9 mouse cellular contexts compared by ENCODE assay signal in the genomic region with DNA sequence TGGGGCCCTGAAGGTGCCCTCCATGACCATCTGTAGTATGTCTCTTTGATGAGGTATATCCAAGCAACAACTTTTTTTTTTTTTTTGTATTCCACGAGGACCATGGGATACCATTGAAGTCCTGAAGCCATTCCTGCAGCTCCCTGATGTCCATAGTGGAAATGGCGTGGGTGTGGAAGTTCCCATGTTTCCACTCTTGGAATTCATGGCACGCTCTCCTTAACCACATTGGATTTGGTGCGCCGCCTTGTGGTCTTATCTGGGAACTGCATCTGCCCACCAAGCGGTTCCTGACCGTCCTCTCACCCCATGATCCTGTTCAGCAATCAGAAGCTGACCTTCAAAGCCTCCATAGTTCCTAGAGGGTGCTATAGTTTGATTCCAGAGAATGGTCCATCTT.
DNase-seq lines count a peak whose midpoint lies in the region; ATAC-seq and TF ChIP-seq lines count a peak whose summit lies in the region.
"Had no signal": no experiment of that assay in that cellular context is flagged by ENCODE, and none has a peak within 500 bp of the region (broad histone marks: within the 10 kb centered on the region; RNA-seq: fewer than 3 reads in every experiment).

No protein-coding gene starts in this region.

- TF ChIP-seq CTCF in forebrain, postnatal 0 days (IDR thresholded peaks at IDR 0.05; ENCODE audit: low read depth) = peak; percentile 86
- TF ChIP-seq CTCF in embryonic fibroblast, embryonic 13.5 days (IDR thresholded peaks at IDR 0.05; ENCODE audit: borderline replicate concordance, insufficient read depth, low read length) = peak; percentile 40; the same call in 1 of the 2 replicates

- no peak overlapping the region for H3K27ac ChIP-seq in forebrain, postnatal 0 days (ENCODE audit: low read depth, low read length)
- no peak overlapping the region for H3K27ac ChIP-seq in forebrain, embryonic 15.5 days (replicated peaks)
- no peak overlapping the region for H3K27ac ChIP-seq in embryonic fibroblast, embryonic 13.5 days (ENCODE audit: insufficient read depth, low read length)
- H3K27ac ChIP-seq: limb, embryonic 13.5 days had no signal

- 10% methylated on average over 7 of the region's 7 CpGs for WGBS in forebrain, postnatal 0 days
- 12% methylated on average over 7 of the region's 7 CpGs for WGBS in forebrain, embryonic 15.5 days

- DNase-seq in forebrain, postnatal 0 days = peak; percentile 67
- DNase-seq in CD8-positive naive resting alpha-beta T cell, adult 2 months (ENCODE audit: low read depth in 2 of 2, low spot score in 2 of 2) = peak; percentile 42 to 55
- DNase-seq in brain, adult 2 months (ENCODE audit: low read depth, low spot score) = peak; percentile 74
- peak; percentile 23 to 70 for DNase-seq in layer of hippocampus, adult 18-20 months (ENCODE audit: low spot score in 2 of 2)
- peak; percentile 51 for DNase-seq in lung, postnatal 25 days (ENCODE audit: low spot score)
- DNase-seq in splenic B cell, adult 2 months (ENCODE audit: low read depth, low spot score) = peak; percentile 29

- no peak overlapping the region for H3K4me3 ChIP-seq in forebrain, postnatal 0 days (ENCODE audit: low read depth, low read length)
- H3K4me3 ChIP-seq in forebrain, embryonic 15.5 days = no peak overlapping the region
- no peak overlapping the region for H3K4me3 ChIP-seq in embryonic fibroblast, embryonic 13.5 days (ENCODE audit: insufficient read depth, low read length)
- H3K4me3 ChIP-seq: limb, embryonic 13.5 days had no signal

- no peak for TF ChIP-seq POLR2A in embryonic fibroblast, embryonic 13.5 days (IDR thresholded peaks at IDR 0.05; ENCODE audit: low read depth, low read length)

- H3K4me2 ChIP-seq in forebrain, postnatal 0 days (ENCODE audit: low read depth) = no peak overlapping the region
- H3K4me2 ChIP-seq in forebrain, embryonic 15.5 days (replicated peaks) = no peak overlapping the region
- H3K4me2 ChIP-seq: limb, embryonic 13.5 days had no signal

- peak; percentile 40; the same call in 1 of the 2 replicates for ATAC-seq in forebrain, postnatal 0 days
- ATAC-seq in forebrain, embryonic 15.5 days (replicated peaks) = no peak

- H3K4me1 ChIP-seq in forebrain, postnatal 0 days (ENCODE audit: insufficient read depth) = no peaks in the 10 kb centered on the region
- peaks cover 5% of the 10 kb centered on the region; the same call in 1 of the 2 replicates for H3K4me1 ChIP-seq in forebrain, embryonic 15.5 days
- no peaks in the 10 kb centered on the region for H3K4me1 ChIP-seq in embryonic fibroblast, embryonic 13.5 days (ENCODE audit: control insufficient read depth, insufficient read depth, low read length)
- H3K4me1 ChIP-seq: limb, embryonic 13.5 days had no signal

- no peaks in the 10 kb centered on the region for H3K27me3 ChIP-seq in forebrain, postnatal 0 days (ENCODE audit: insufficient read depth, low read length)
- no peaks in the 10 kb centered on the region for H3K27me3 ChIP-seq in forebrain, embryonic 15.5 days
- no peaks in the 10 kb centered on the region for H3K27me3 ChIP-seq in splenic B cell, adult 2 months (ENCODE audit: control insufficient read depth, insufficient read depth, low read length, poor library complexity, severe bottlenecking)
- H3K27me3 ChIP-seq: limb, embryonic 13.5 days had no signal

- H3K36me3 ChIP-seq in forebrain, postnatal 0 days (ENCODE audit: insufficient read depth) = no peaks in the 10 kb centered on the region
- H3K36me3 ChIP-seq in forebrain, embryonic 15.5 days = no peaks in the 10 kb centered on the region
- no peaks in the 10 kb centered on the region for H3K36me3 ChIP-seq in splenic B cell, adult 2 months (ENCODE audit: control insufficient read depth, insufficient read depth, low read length, poor library complexity, severe bottlenecking)
- H3K36me3 ChIP-seq: limb, embryonic 13.5 days had no signal

- no peaks in the 10 kb centered on the region for H3K9me3 ChIP-seq in forebrain, postnatal 0 days (ENCODE audit: low read length)
- H3K9me3 ChIP-seq in forebrain, embryonic 15.5 days = no peaks in the 10 kb centered on the region
- H3K9me3 ChIP-seq: limb, embryonic 13.5 days had no signal

- no peak overlapping the region for H3K9ac ChIP-seq in forebrain, postnatal 0 days
- H3K9ac ChIP-seq in forebrain, embryonic 15.5 days (replicated peaks) = no peak overlapping the region
- H3K9ac ChIP-seq: limb, embryonic 13.5 days had no signal
